18 mouse cellular contexts compared by ENCODE assay signal in the genomic region with DNA sequence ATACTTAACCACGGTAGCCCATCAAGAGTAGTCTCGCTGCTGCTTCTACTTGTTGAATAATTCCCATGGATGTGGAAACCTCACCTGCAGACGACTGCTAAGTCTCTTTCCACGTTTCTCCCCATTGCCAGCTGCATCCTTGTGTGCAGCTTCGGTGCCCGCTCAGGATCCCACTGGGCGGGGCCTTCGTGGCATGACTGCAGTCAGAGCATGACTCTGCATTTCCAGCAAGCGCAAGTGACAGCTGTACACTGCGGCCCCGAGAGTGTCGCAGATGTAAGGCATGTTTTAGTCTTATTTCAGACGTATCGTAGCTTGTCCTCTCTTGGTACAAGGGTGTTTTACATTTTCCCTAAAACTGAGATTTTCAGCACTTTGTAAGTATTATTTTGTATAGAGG.
DNase-seq lines count a peak whose midpoint lies in the region; ATAC-seq and TF ChIP-seq lines count a peak whose summit lies in the region.
"Had no signal": no experiment of that assay in that cellular context is flagged by ENCODE, and none has a peak within 500 bp of the region (broad histone marks: within the 10 kb centered on the region; RNA-seq: fewer than 3 reads in every experiment).

No protein-coding gene starts in this region.

- H3ac ChIP-seq in C2C12 (ENCODE audit: control insufficient read depth, insufficient read length, low read depth): peak overlapping the region; percentile 30

- no peaks in the 10 kb centered on the region for H3K9me3 ChIP-seq in kidney, embryonic 14.5 days (ENCODE audit: control insufficient read depth, low read length)
- H3K9me3 ChIP-seq: embryonic facial prominence, embryonic 13.5 days; forebrain, embryonic 13.5 days; limb, embryonic 10.5 days; neural tube, embryonic 13.5 days had no signal

- no peaks in the 10 kb centered on the region for H3K36me3 ChIP-seq in C2C12 (ENCODE audit: control insufficient read depth, insufficient read depth)
- no peaks in the 10 kb centered on the region for H3K36me3 ChIP-seq in kidney, embryonic 14.5 days (ENCODE audit: control insufficient read depth, insufficient read depth, low read length)
- H3K36me3 ChIP-seq: embryonic facial prominence, embryonic 13.5 days; limb, embryonic 10.5 days; neural tube, embryonic 13.5 days had no signal

- peak in 1 of 2 experiments; percentile 38 for DNase-seq in left cerebral cortex, adult 2 months (ENCODE audit: extremely low spot score in 1 of 2, low spot score in 2 of 2)
- no peak for DNase-seq in left cerebral cortex, adult 8-10 months (ENCODE audit: low spot score in 2 of 2)
- peak; percentile 2 for DNase-seq in ZHBTc4 (ENCODE audit: low read depth, low spot score)
- DNase-seq in urinary bladder, postnatal 4 days (ENCODE audit: low spot score in 2 of 2): no peak
- DNase-seq in kidney, adult 8-10 months: no peak
- DNase-seq: adrenal gland, postnatal 10 days; heart, postnatal 14 days; layer of hippocampus, adult 9-11 months; lung, postnatal 4 days had no signal

- H3K9ac ChIP-seq in kidney, embryonic 14.5 days (ENCODE audit: low read depth, low read length): no peak overlapping the region
- H3K9ac ChIP-seq: embryonic facial prominence, embryonic 13.5 days; forebrain, embryonic 13.5 days; neural tube, embryonic 13.5 days had no signal

- no peak for TF ChIP-seq CTCF in left cerebral cortex, adult 2 months (IDR thresholded peaks at IDR 0.05)
- no peak for TF ChIP-seq CTCF in C2C12 (IDR thresholded peaks at IDR 0.05; ENCODE audit: control insufficient read depth, insufficient read depth, insufficient read length)

- no peaks in the 10 kb centered on the region for H3K79me2 ChIP-seq in C2C12 (ENCODE audit: control insufficient read depth, insufficient read depth)

- no peak overlapping the region for H3K4me2 ChIP-seq in kidney, embryonic 14.5 days (replicated peaks; ENCODE audit: low read depth, low read length)
- H3K4me2 ChIP-seq: embryonic facial prominence, embryonic 13.5 days; forebrain, embryonic 13.5 days; neural tube, embryonic 13.5 days had no signal

- H3K27ac ChIP-seq in left cerebral cortex, adult 2 months: peak overlapping the region; percentile 30; the same call in 1 of the 2 replicates
- no peak overlapping the region for H3K27ac ChIP-seq in kidney, embryonic 14.5 days (ENCODE audit: low read depth, low read length)
- H3K27ac ChIP-seq: embryonic facial prominence, embryonic 13.5 days; forebrain, embryonic 13.5 days; hindbrain, postnatal 0 days; limb, embryonic 10.5 days; neural tube, embryonic 13.5 days had no signal

- peak; percentile 95 for ATAC-seq in granulocyte monocyte progenitor cell, adult 5-6 weeks (replicated peaks; ENCODE audit: poor library complexity, severe bottlenecking)
- no peak for ATAC-seq in kidney, embryonic 14.5 days (ENCODE audit: low FRiP score, low TSS enrichment)
- ATAC-seq: forebrain, embryonic 13.5 days; hindbrain, postnatal 0 days; midbrain, embryonic 16.5 days had no signal

- H3K27me3 ChIP-seq in C2C12 (ENCODE audit: control insufficient read depth, insufficient read depth, insufficient read length): peaks cover 2% of the 10 kb centered on the region
- H3K27me3 ChIP-seq in kidney, embryonic 14.5 days (ENCODE audit: control insufficient read depth, insufficient read depth, low read length): no peaks in the 10 kb centered on the region
- H3K27me3 ChIP-seq: embryonic facial prominence, embryonic 13.5 days; forebrain, embryonic 13.5 days; neural tube, embryonic 13.5 days had no signal

- WGBS in kidney, embryonic 14.5 days: 88% methylated on average over 14 of the region's 14 CpGs

- intact Hi-C loops in left cerebral cortex, adult 2 months (cut with DNase I): no loop called here

- no peak overlapping the region for H3K4me3 ChIP-seq in left cerebral cortex, adult 2 months
- H3K4me3 ChIP-seq in C2C12 (ENCODE audit: insufficient read depth, poor library complexity, severe bottlenecking): peak overlapping the region; percentile 12
- no peak overlapping the region for H3K4me3 ChIP-seq in kidney, embryonic 14.5 days (ENCODE audit: low read length)
- H3K4me3 ChIP-seq: embryonic facial prominence, embryonic 13.5 days; forebrain, embryonic 13.5 days; limb, embryonic 10.5 days; neural tube, embryonic 13.5 days had no signal

- no peaks in the 10 kb centered on the region for H3K79me3 ChIP-seq in C2C12 (ENCODE audit: low read depth)

- H3K4me1 ChIP-seq in kidney, embryonic 14.5 days (ENCODE audit: control insufficient read depth, insufficient read depth, low read length): 0 out of 2 replicates have a peak, but pooled peaks cover 3% of the 10 kb centered on the region

TF ChIP-seq in C2C12, 6 proteins besides CTCF, POLR2A, EP300 and RAD21:
- TF ChIP-seq MYOG (IDR thresholded peaks at IDR 0.05; ENCODE audit: control insufficient read depth, extremely low read depth, insufficient read length) (no peak), MYOD1 (IDR thresholded peaks at IDR 0.05; ENCODE audit: control insufficient read depth, insufficient read length, low read depth) (peak; percentile 64)
